Comparison of ENCODE assay signal across 16 mouse cellular contexts in genomic region chr4:32092320-32093041, GRCm38 (mm10).
"Had no signal": no experiment of that assay in that cellular context is flagged by ENCODE, and none has a peak within 500 bp of the region (broad histone marks: within the 10 kb centered on the region; RNA-seq: fewer than 3 reads in every experiment).

No protein-coding gene starts in this region.

- H3K9me3 ChIP-seq: limb, embryonic 12.5 days; liver, embryonic 13.5 days; lung, embryonic 15.5 days; midbrain, embryonic 12.5 days had no signal

- H3K27ac ChIP-seq: kidney, postnatal 0 days; layer of hippocampus, adult 2 months; limb, embryonic 12.5 days; liver, embryonic 13.5 days; lung, embryonic 15.5 days; macrophage; midbrain, embryonic 12.5 days had no signal

- H3K4me2 ChIP-seq: limb, embryonic 12.5 days; liver, embryonic 13.5 days; lung, embryonic 15.5 days; midbrain, embryonic 12.5 days had no signal

- H3K27me3 ChIP-seq: limb, embryonic 12.5 days; liver, embryonic 13.5 days; lung, embryonic 15.5 days; midbrain, embryonic 12.5 days had no signal

- H3K4me3 ChIP-seq: layer of hippocampus, adult 2 months; limb, embryonic 12.5 days; liver, embryonic 13.5 days; lung, embryonic 15.5 days; megakaryocyte, embryonic 14.5 days; midbrain, embryonic 12.5 days had no signal

- DNase-seq: kidney, adult 8-10 months; kidney, postnatal 4 days; liver; liver, embryonic 13.5 days; liver, postnatal 0 days; lung, postnatal 14 days; right cerebral cortex, postnatal 14 days; thymus, adult 18-20 months; thymus, postnatal 14 days had no signal

- ATAC-seq: liver, postnatal 0 days had no signal

- H3K36me3 ChIP-seq: limb, embryonic 12.5 days; liver, embryonic 13.5 days; lung, embryonic 15.5 days; midbrain, embryonic 12.5 days had no signal

- H3K4me1 ChIP-seq: limb, embryonic 12.5 days; liver, embryonic 13.5 days; lung, embryonic 15.5 days; megakaryocyte, embryonic 14.5 days; midbrain, embryonic 12.5 days had no signal

- H3K9ac ChIP-seq: limb, embryonic 12.5 days; liver, embryonic 13.5 days; liver, postnatal 0 days; lung, embryonic 15.5 days; midbrain, embryonic 12.5 days had no signal
